Mouse (Mus musculus) heart, embryonic 11.5 days (tissue): ENCODE measurements around the gene Slc17a9. TPM values are rescaled to one million over a fixed set of nuclear protein-coding genes. Genes with fewer than 3 reads are reported as not detected.

Experiments
- polyA plus RNA-seq: library from polyadenylated mRNA; unstranded; fragments of >200 nt; fragmentation: Nextera tagmentation; extraction: Ambion mirVana; gene quantifications from 2 replicates; pipeline ENCODE4 v1.2.1, GENCODE M21; 2014

Gene Slc17a9
- polyA plus RNA-seq, 1 experiment from 2014 or later: 0.96 TPM

Other genes starting within 250 kb of the Slc17a9 start
- gene Ntsr1, start 225.3 kb upstream of the Slc17a9 start, polyA plus RNA-seq: 0.36 and 0.52 TPM in 2 replicates
- gene Mrgbp, start 144.0 kb upstream of the Slc17a9 start, polyA plus RNA-seq: 23.1 and 23.9 TPM in 2 replicates
- 68.2 and 70.7 TPM in 2 replicates for gene Ogfr, start 136.0 kb upstream of the Slc17a9 start, polyA plus RNA-seq
- gene Col9a3, start 127.5 kb upstream of the Slc17a9 start, polyA plus RNA-seq: 24.5 and 25.0 TPM in 2 replicates
- 0.07 and 0.32 TPM in 2 replicates for gene Tcfl5, start 82.6 kb upstream of the Slc17a9 start, polyA plus RNA-seq
- gene Dido1, start 15.3 kb upstream of the Slc17a9 start, polyA plus RNA-seq: 20.8 and 21.3 TPM in 2 replicates
- 52.9 and 54.2 TPM in 2 replicates for gene Gid8, start 15.1 kb upstream of the Slc17a9 start, polyA plus RNA-seq
- not detected in 2 replicates for gene Bhlhe23, start 51.6 kb downstream of the Slc17a9 start, polyA plus RNA-seq
- gene Ythdf1, start 195.7 kb downstream of the Slc17a9 start, polyA plus RNA-seq: 39.8 and 43.6 TPM in 2 replicates
- gene Birc7, start 203.8 kb downstream of the Slc17a9 start, polyA plus RNA-seq: 0.13 TPM in 1 of 2 replicates, not detected in the other
- gene Nkain4, start 229.4 kb downstream of the Slc17a9 start, polyA plus RNA-seq: 29.3 and 34.2 TPM in 2 replicates
- 59.3 and 68.9 TPM in 2 replicates for gene Arfgap1, start 242.0 kb downstream of the Slc17a9 start, polyA plus RNA-seq